Mouse (Mus musculus) cerebellum, adult 9-10 months (tissue): Measurements from ENCODE around the gene Gtf3c5.

ENCODE experiments used
- DNase-seq: peaks from one replicate; pipeline ENCODE4 v3.0.0; 2022

Gtf3c5 gene

DNA sequence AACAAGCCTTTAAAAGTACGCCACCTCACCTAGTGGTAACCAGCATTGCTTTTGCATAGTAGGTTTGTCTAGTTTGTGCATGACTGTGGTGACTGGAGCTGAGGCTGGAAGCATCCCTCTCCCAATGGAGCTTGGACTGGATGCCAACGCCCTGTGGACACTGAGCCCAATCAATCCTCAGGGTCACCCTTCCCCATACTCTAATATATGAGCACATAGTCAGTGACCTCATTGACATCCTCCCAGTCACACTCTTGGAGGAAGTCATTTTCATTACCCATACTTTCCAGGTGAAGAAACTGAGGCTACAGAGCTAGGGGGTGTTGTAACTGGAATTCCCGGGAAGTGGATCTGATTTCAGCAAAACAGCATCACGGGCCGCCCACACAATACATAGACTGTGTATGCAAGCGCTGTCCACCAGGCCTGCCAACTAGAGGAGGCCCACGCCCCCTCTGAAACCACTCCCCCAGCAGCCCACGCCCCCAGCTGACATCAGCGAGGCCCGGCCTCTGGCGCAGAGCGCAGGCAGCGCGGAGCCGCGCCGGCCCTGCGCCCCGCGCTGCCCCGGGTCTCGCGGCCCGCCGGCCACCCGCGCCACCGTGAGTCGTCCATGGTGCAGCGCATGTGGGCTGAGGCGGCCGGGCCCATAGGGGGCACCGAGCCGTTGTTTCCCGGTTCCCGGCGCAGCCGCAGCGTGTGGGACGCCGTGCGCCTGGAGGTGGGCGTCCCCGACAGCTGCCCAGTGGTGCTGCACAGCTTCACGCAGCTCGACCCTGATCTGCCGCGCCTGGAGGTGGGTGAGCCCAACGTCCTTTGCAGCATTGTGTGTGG is 50.4 kb downstream of the Gtf3c5 start:
- peak; percentile 92 for DNase-seq

DNA sequence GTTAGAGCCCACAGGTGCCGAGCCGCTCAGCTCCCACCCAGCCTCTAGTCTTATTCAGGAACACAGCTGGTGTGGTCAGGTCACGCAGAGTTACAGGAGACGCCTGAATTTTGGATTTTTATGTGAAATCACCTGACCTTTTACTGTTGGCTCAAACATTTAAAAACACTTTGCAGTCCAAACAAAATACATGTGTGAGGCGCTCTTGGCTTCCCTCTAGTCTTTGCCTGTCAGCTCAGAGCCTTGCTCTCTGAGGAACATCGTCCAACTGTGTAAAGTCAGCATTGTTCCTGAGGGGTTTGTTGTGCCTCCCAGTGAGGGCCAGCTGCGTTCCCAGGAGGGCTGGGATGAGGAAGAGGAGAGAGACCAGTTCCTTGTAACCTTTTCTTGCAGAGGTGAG is 53.2 kb downstream of the Gtf3c5 start:
- DNase-seq, result peak; percentile 44

DNA sequence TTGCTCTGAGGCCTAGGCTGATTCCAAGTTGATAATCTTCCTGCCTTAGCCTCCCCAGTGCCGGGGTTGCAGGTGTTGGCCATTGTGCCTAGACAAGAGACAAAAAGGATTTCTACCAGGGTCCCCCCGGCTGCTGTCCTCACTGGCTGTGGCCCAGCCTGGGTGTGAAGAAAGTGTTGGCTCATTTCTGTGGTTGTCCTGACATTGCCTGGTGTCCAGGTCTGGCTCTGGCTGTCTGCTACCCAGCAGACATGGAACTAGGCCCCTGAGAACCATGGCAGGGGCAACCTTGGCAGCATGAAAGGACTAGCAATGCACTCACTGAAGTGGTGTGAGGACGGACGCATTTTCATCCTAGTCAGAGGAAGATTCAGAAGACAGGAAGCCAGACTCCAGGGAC is 53.7 kb downstream of the Gtf3c5 start:
- peak; percentile 46 for DNase-seq

DNA sequence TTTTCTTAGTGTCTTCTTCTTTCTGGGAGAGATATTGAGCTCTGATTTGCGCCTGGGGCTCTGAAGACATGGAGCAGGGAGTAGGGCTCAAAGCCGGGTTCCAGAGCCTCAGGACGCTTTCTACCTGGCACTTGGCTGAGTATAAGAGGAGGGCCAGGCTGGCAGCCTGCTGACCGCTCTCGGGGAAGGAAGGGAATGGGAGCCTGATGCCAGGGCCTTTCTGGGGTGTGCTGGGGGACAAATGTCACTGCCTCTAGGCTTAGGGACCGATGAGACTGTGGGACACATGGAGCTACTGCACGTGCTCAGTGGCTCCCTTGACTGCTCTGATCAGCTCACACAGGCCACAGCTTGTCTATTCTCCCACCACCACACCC is 55.2 kb downstream of the Gtf3c5 start:
- DNase-seq, result no peak

DNA sequence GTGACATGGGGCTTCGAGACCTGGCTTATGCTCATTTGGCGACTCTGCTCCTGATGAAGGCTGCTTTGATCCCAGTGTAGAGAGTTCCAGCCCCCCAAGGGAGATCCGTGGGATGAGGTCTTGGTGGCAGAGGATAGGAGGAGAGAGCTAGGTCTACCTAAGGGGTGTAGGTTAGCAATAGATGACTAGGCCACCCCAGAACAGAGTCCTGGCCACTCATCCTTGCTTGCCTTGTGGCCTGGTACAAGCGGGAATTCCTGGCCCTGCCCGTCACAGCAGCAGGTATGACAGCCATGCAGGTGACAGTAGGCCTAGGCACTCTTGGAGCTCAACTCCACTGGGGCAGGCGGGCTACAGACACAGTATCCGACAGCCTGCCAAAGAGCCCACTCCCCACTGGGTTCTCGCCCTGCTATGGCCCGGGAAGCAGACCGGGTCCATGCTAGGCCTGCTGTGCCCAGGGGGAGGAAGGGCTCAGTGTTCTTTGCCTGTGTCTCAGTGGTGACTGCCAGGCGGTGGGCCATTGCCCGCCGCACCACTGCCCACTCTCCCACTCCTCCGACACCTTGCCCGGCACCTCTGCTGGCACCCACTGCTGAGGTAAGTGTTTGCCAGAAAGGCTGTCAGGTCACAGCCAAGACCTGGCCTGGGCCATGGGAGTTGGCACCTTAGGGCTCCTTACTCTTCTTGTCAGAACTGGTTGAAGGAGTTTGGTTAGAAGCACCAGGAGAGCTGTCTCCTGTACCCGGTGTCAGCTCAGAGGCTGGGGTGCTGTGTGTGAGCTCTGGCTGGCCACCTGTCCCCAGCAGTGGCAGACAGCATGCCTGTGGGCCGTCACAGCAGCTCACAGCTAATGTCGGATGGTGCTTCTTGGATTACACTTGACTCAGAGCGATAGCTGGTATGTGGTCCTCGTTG is 55.9 kb downstream of the Gtf3c5 start:
- DNase-seq, result peak; percentile 63

DNA sequence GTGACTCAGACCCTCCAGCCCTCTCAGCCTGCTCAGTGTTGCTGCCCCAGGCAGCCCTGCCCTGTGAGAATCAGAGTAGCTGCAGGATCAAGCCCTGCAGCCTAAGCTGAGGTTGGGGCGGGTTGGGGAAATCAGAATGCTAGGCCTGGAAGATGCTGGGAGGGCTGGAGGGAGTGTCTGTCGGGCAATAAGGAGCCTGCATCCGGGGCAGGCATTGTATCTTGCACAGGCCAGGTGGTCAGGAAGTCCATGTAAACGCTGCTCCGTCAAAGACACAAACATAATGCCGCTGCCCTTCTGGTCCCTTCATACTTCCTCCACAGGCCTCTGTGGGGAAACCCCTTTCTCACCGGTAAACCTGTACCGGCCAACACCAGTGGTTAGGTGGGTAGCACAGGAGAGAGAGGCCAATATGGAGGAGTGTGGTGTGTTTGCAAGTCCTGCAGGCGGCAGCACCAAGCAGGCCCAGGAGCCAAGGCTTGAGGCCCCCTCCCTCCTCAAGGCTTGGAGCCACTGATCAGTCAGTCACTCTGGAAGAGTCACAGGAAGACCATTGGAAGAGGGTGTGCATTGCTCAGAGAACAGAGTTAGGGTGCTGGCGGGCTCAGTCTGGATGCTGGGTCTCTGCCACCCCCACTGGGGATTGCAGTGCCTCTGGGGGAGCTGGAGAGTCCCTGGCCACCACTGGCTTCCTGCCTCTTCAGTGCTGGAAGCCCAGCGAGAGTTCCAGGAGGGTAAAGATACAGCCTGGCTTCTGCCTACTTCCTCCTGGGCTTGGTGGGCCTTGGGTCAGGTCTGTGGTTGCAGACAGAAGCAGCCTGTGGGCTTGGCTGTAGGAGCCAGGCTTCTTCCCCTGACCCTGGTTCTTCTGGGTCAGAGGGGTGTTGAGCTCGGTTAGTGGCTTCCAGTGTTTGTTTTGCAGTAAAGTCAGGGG is 57.3 kb downstream of the Gtf3c5 start:
- DNase-seq, result peak; percentile 56

DNA sequence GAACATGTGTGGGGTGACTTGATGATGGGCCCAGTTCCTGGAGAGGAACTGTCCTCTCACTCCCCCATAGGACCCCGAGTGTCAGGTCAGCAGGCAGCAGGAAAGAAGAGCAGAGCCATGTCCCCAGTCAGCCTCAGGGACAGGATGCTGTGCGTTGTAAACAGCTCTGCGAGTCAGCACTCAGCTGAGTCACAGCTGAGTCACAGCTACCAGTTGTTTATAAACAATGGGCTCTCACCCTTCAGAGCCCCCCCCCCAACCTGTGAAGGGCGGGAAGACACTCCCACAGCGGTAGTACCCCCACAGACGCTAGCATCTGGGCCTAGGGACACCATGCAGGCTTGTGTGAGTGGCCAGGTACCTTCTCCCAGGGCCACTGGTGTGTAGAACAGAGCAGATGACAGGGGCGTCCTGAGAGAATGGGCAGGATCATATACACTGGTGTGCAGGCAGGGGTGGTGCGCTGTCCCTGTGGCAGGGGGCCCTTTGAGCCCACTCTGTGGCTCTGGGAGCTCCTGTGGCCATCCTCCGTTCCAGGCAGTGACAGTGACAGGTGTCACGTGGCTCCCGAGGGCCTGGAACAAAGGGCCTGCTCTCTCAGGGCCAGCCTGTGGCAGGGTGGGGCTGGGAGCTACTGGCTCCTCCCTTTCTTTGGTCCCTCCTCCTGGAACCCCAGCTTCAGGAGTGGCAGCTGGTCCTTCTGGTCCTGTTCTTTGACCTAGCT is 58.2 kb downstream of the Gtf3c5 start:
- DNase-seq, result peak; percentile 79

DNA sequence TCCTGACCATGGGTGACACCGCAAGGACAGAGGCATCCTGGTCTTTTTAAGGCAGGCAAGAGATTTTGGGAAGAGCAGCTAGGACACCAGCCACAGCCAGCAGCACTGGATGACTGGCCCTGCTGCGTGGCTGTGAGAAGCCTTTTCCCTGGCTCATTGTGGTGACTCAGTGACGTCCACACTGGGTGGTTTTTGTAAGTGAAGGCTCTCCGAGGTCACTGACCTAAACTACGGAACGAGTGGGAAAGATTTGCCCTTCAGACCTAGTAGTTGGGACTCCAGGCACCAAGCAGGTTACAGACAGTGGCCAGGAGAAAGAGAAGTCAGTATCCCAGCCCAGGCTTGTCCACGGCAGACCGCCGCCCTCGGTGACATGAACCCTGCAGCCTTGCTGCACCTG is 59.1 kb downstream of the Gtf3c5 start:
- DNase-seq, result peak; percentile 34

DNA sequence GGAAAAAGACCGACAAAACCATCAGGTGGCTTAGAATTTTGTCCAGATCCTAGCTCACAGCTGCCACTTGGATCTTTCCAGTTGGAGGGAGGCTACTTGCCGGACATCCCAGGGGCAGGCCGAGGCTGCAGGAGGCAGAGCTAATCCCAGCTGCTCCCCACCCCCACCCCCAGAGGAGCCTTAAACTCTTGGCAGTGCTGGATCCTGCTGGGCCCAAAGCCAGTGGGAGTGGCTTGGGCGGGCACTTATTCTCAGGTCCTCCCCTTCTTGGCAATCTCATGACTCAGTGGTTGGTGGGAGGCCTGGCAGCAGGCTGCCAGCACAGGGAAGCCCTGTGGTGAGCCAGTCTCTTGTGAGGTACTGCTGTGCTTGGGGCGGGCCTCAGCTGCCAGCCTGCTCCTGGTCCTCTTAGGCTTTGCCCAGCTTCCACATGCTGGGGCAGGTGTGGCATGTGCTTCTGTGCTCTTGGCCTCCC is 59.9 kb downstream of the Gtf3c5 start:
- DNase-seq, result peak; percentile 85

DNA sequence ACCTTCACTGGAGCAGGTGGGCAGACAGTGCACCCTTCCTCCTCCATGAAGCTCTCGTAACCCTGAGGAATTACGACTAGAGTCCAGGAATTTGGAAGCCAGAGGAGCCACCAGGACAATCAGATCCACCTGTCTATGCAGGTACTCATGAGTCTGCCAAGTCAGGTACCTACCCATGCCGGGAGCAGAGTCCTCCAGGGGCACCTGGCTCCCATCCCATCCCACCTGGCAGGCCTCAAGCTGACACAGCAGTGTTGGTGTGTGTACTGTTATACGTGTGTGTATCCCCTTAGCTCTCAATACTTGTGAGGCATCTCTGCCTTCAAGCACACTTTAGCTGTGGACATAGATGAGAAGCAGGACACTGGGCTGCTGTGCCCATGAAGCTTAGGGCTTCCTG is 61.4 kb downstream of the Gtf3c5 start:
- no peak for DNase-seq

DNA sequence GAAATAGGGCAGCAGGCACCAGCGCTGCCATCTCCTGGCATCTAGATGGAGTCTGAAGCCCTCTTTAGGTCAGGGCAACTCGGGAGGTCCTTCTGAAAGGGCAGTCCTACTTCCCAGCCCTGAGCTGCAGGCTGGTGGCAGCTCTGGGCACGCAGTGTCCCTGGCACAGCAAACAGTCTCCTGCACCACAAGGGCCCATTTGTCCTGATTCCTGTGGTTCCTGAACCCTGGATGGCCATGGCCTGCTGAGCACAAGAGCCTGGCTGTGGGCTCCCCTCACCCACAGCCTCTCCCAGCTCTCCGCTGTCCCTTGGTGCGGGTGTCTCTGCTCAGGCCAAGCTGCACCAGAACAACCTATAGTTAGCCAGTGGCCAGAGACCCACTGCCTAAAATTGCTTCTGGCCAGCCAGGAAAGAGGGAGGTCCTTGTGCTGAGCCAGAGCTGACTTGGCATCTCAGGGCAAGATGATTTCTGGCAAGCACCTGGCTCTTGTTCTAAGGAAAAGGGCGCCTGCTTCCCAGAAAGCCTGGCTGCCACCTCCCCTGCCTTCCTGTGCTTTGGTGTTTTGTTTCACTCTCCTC is 61.9 kb downstream of the Gtf3c5 start:
- peak; percentile 74 for DNase-seq

DNA sequence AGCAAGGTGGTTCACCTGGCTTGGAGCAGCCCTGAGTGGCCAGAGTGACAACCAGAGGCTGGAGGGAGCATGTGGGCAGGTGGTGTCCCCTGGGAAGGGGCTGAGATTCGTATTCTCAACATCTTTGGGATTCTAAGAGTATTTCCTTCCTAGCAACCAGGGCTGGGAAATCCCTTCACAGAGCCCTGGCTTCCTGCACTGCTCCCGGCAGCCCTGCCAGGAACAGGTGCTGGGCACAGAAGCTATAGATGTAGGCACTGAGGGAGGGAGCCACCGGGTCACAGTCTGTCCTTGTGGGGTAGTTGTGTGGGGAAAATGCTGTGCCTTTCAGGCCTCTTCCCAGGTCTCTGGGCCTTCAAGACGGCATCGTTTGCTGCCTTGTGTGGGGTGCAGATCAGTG is 63.0 kb downstream of the Gtf3c5 start:
- DNase-seq, result peak; percentile 78

DNA sequence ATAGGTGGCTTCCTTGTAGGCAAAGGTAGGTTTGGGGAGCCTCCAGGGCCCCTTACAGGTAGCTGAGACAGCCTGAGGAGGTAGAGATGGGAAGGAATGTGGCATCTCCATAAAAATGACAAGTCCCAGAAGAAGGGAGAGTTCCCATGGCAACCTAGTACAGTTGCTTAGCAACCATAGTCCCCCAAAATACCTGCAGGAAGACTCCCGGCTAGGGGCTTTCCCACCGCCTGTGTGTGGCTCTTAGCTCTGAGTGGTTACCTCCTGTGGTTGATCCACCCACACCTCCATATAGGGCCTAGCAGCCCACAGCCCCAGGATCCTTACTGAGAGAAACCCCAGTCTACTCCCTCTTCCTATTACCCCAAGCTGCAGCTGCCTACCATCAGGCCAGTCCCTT is 65.3 kb downstream of the Gtf3c5 start:
- peak; percentile 29 for DNase-seq

DNA sequence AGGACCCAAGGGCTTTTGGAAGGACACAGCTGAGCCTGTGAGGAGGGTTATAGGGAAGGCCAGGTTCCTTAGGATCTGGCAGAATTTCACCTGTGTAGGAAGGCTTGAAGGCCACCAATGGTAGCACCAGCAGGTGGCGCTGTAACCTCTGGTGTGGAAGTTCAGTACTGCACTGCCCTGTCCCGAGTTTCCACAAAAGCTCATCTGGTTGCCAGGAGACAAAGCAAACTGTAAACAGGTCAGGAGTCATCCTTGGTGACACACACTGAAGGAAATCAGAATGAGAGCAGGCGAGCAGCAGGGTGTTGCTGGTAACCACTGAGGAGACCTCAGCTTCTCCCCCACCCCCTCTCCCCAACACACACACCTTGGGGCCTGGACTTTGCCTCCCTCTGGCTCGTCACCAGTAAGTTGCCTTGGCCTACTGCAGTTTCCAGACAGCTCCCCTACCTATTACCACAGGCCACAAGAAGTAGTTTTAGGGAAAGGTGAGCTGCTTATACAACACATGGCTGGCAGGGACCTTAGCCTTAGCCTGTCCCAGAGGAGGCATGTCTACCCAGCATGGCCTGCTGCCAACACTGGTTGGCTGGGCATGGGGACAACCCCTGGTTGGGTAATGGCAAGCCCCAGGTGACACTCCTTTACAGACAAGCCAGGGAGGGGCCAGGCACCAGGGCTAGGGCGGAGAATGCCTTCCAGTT is 66.2 kb downstream of the Gtf3c5 start:
- DNase-seq, result peak; percentile 82
